Mouse (Mus musculus): Measurements from ENCODE around the gene Dhx8.
A peak's percentile ranks its signal among the peaks of the same experiment; 100 is the strongest.

Dhx8 gene

GRCm38 (mm10) chr11:101732518-101733440 is at the start of gene Dhx8:
Dhx8 (plus strand) TSS chr11:101732919.
- peak; percentile 99 for DNase-seq (ENCODE audit: low read depth, low spot score)

DNA sequence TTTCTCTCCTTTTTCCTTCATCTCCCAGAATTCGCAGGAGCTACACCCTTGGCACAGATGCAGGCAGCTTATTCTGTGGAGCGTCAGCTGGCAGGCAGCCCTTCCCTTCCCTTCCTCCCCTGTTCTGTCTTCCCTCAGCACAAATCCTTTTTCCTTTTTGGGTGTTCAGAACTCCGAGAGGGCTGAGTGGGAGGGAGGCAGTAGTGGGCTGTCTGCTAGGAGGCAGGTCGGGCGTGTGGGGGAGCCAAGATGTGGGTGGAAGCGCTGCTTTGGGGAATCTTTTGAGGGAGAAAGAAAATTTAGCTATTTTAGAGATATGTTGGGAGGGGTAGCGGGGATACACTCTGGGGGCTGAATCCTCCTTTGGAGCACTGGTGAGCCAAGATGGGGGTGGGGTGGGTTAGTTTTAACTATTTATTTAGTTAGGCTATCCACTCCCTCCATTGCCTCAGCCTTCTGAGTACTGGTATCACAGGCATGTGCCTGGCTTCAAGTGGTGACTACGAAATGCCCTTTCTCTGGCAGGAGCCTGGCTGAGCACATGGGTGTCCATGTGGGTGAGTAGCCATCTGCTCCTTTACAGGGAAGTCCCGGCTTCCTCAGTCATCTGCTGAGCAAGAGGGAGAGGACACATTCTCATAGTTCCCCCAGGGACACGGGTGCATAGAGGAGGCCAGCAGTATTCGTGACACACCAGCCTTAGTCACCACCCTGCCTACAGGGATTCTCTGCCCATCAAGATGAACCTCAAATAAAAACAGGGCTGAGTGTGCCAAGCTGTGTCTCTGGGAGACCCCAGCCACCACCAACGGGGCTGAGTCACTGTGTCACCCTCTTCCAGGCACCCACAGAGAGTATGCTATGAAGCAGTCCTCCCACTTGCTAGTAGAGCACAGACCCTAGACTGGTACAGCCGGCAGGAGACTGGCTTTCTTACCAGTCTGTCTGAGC is 45.1 kb upstream of the Dhx8 start:
- DNase-seq (ENCODE audit: low read depth, low spot score), result no peak

GRCm38 (mm10) chr11:101689701-101690113 is 43.0 kb upstream of the Dhx8 start:
- no peak for DNase-seq (ENCODE audit: low read depth, low spot score)

DNA sequence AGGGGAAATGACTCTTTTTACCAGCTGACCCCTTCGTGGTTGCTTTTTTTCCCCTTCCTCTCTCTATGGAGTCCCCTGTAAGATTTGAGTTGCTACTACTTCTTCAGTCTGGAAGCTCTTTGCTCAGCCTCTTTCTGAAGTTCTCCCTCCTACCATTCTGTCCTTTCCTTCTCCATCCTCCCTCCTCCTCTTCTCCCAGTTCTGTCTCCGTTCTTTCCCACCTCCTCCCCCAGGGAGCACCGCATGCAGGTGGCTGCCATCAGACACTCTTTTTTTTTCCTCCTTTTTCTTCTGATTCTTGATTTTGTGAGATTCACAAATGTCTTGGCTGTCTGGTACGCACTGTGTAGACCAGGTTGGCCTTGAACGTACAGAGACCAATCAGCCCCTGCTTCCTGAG is 42.4 kb upstream of the Dhx8 start:
- no peak for DNase-seq (ENCODE audit: low read depth, low spot score)

DNA sequence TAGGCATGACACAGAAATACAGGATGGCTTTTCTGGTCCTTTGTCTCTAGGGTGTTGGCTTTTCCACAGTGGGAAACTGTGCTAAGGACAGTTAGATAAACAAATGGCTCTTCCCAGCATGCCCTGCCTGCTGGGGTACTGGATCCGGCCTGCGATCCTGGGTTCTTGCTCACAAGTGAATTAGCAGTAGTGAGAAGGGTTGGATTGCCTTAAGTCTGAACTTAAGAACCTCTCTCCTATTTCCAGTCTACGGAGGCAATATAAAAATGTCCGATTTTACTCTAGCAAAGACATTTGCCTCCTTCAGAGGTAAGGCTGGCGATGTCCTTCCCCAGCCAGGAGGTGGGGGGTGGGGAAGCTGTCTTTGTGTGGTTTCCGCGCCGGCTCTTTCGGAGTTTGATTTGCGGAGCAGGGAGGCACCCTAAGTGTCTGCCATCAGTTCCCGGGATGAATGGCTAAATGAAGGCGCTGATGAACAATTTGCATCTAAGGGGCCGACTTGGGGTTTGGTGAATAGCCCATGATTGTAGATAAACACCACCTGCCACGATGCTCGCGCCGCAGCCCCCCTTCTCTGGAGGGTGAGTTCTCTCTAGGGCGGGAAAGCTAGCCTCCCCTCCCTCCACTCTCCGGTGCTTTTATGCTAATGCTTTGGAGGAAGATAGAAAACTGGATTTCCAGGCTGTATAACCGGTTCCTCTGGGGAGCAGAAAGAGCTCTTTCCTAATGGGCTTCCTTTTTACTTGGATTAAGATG is 36.6 kb upstream of the Dhx8 start:
- DNase-seq (ENCODE audit: low read depth, low spot score), result peak; percentile 59

DNA sequence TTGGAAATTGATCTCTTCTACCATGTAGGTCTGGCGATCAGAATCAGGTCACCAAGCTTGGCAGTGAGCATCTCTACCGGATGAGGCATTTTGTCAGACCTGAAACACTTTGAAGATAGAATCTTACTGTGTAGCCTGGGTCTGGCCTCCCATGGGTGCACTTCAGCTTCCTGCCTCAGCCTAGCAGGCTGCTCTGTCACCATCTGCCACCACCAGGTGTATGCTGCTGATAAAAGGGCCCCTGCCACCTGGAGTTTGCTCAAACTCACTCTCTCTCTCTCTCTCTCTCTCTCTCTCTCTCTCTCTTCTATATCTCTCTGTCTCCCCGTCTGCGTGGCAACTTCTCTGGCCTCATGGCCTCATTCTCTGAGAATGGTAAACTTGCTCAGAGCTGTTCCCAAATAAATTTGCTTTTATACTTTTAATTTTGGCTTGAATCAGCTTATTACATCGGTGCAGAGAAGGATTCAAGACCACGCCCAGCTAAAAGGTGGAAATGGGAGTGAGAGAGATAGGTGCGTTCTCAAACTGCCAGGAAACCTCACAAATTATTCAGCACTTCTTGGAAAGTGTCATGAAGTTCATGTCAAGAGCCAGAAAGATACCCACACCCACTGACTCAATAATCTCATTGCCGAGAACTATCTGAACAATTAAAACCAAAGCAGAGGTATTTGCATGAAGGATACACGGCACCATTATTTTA is 35.4 kb upstream of the Dhx8 start:
- DNase-seq (ENCODE audit: low read depth, low spot score), result no peak

GRCm38 (mm10) chr11:101698114-101698513 is 34.6 kb upstream of the Dhx8 start:
- DNase-seq (ENCODE audit: low read depth, low spot score), result peak; percentile 79

GRCm38 (mm10) chr11:101699556-101699955 is 33.2 kb upstream of the Dhx8 start:
- no peak for DNase-seq (ENCODE audit: low read depth, low spot score)

- DNase-seq (ENCODE audit: low read depth, low spot score), result no peak
Observed at GRCm38 (mm10) chr11:101699991-101700390, 32.7 kb upstream of the Dhx8 start.

DNA sequence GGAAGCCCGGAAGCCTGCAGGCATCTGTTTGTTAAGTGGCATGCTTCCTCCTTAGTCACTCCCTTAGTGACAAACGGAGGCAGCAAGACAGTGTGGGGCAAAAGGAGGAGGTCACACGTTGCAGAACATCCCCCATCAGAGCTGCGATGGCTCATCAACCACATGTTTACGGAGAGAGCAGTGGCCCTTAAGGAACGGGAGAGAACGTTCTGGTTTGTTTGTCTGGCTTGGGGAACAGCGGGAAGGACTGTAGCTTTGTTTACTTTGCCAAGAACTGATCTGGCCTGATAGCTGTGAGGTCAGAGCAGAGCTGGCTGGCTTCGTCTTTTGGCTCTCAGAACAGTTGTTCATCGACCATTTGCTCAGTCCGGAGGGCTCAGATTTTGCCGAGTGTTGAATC is 32.3 kb upstream of the Dhx8 start:
- DNase-seq (ENCODE audit: low read depth, low spot score), result no peak

DNA sequence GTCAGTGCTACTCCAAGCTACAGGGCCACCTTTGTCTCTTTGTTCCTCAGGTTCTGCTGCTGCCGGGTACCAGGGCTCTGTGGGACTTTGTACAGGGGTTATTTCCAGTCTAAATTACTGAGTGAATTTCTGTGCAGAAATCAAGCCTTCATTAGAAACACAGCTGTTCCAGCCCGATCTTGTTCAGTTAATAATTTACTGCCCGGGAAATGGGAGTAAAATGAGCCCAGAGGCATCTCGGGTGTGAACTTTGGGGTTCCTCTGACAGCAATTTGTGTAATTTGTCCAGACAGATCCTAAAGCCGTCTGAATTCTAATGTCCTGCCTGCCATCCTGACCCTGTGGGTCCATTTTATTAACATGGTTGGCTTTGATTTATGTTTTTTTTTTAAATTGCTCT is 28.6 kb upstream of the Dhx8 start:
- DNase-seq (ENCODE audit: low read depth, low spot score), result no peak

DNA sequence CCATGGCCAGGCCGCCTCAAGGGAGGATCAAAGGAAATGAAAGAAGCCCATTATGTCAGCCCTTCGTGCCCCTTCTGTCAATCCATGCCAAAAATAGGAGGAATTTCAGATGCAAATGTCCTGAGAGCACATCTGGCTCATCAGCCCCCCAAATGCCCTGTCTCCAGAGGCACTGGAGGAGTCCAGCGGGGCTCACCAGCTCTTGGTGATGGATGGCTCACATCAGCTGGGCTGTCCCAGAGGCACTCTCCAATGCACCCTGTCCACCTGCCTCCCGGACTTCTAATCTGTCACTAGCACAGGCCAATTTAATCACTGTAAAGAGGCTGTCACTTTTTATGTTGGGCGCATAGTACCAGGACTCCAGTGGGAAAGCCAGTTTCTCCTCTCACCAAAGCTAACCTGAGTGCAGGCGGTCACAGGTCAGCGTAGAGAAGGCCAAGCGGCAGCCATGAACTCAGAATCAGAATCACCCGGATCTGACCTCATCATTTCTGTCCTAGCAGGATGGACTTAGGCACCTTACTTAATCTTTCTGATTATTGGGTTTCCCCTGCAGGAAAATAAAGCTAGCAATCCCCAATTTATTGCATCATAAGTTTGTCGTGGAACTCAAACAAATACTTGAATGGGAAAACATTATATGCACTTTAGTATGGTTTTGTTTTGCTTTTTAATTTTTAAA is 25.8 kb upstream of the Dhx8 start:
- DNase-seq (ENCODE audit: low read depth, low spot score), result no peak

DNA sequence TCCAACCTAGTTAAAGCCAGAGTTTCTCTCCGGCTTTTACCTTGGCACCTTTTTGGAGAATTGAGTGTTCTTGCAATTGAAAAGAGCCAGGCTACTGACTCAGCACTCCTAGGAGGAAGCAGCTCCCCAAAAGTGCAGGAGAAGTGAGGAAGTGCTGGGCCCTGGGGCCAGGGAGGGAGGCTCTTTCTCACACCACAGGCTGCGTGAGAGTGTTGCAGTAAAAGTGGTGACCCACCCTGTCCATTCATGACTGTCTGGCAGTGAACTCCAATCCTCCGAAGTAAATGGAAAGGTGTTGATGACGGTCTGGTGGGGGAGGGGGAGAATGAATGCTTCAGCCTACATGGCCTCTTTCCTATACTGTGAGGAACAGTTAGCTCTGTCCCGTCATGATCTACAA is 24.2 kb upstream of the Dhx8 start:
- DNase-seq (ENCODE audit: low read depth, low spot score), result peak; percentile 63

GRCm38 (mm10) chr11:101712811-101713210 is 19.9 kb upstream of the Dhx8 start:
- DNase-seq (ENCODE audit: low read depth, low spot score), result no peak

DNA sequence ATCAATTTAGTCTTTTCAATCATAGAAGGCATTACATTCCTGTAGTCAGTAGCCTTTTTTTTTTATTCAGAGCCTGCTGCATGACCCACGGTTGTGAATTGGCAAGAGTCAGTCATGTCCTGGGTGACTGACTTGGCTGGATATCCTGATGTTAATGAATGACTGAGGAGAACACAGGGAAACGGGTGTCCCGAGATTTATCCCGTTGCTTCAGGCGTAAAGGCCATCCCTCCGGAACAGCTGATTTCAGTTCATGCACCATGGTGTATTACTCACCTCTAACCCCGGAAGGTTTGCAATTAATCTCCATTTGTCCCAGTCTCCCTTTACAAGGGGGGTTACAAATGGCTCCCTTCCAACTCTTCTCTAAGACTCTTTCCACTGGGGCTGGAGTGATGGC is 18.7 kb upstream of the Dhx8 start:
- no peak for DNase-seq (ENCODE audit: low read depth, low spot score)

- DNase-seq (ENCODE audit: low read depth, low spot score), result no peak
Observed at GRCm38 (mm10) chr11:101718324-101718723, 14.4 kb upstream of the Dhx8 start.

GRCm38 (mm10) chr11:101719986-101720520 is 12.7 kb upstream of the Dhx8 start:
- peak; percentile 34 for DNase-seq (ENCODE audit: low read depth, low spot score)

GRCm38 (mm10) chr11:101725043-101725442 is 7.7 kb upstream of the Dhx8 start:
- no peak for DNase-seq (ENCODE audit: low read depth, low spot score)

DNA sequence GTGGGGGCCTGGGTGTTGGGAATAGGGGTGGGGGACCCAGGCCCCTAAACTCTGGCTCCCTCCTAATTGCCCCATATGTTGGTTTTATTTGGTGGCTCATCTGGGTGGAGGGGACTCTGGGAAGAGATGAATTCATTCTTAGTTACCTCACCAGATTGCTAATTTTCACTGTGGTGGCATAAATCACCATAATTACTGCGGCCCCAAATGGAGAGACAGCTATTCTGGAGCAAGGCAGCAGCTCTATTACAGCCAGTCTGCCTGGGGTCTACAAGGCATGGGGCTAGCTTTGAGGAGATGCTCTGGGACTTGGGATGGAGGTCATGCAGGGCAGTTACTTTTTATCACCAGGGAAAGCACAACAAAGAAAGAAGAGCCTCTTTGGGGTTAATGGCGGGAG is 6.0 kb upstream of the Dhx8 start:
- DNase-seq (ENCODE audit: low read depth, low spot score), result no peak

GRCm38 (mm10) chr11:101729308-101729707 is 3.4 kb upstream of the Dhx8 start:
- no peak for DNase-seq (ENCODE audit: low read depth, low spot score)
